Mouse (Mus musculus) C3H10T1/2 (cell line): ENCODE results near the gene Tmprss12. TPM values are rescaled to one million over a fixed set of nuclear protein-coding genes. Genes with fewer than 3 reads are reported as not detected.

Experiments used
- polyA plus RNA-seq, 2 experiments: library from polyadenylated mRNA; unstranded; fragments of >200 nt; fragmentation: generic; extraction: Trizol; gene quantifications; one replicate each; pipeline ENCODE4 v1.2.1; 2012; ENCODE audit warnings: missing spikeins in 2 of 2

Gene Tmprss12
- polyA plus RNA-seq = not detected

GRCm38 (mm10) chr15:100280626-100281025 is at the start of gene Tmprss12:
TSS of gene Tmprss12 (plus strand) at chr15:100280837.

GRCm38 (mm10) chr15:100304019-100304991 is 23.7 kb downstream of the Tmprss12 start, which contains the start of gene Mettl7a1:
TSS of gene Mettl7a1 (plus strand) at chr15:100304140.

GRCm38 (mm10) chr15:100334629-100335028 is 54.0 kb downstream of the Tmprss12 start, which contains the start of gene Mettl7a3:
TSS of gene Mettl7a3 (plus strand) at chr15:100334929.

Other genes with a start within 250 kb of the Tmprss12 start
- gene Dip2b, start 242.2 kb upstream of the Tmprss12 start, polyA plus RNA-seq = 10 to 100 TPM in 1 of 2 experiments, 1 to 10 TPM in 1; 1.5 to 12.1 TPM
- 10 to 100 TPM in 1 of 2 experiments, 1 to 10 TPM in 1; 2.3 to 15.4 TPM for gene Atf1, start 53.0 kb upstream of the Tmprss12 start, polyA plus RNA-seq
- 10 to 100 TPM in 1 of 2 experiments, 1 to 10 TPM in 1; 2.0 to 49.4 TPM for gene Mettl7a1, start 23.3 kb downstream of the Tmprss12 start, polyA plus RNA-seq
- under 1 TPM in 1 of 2 experiments, not detected in 1; 0.11 TPM for gene Mettl7a3, start 54.1 kb downstream of the Tmprss12 start, polyA plus RNA-seq
- under 1 TPM in 1 of 2 experiments, not detected in 1; 0.07 TPM for gene Methig1, start 72.3 kb downstream of the Tmprss12 start, polyA plus RNA-seq
- under 1 TPM in 1 of 2 experiments, not detected in 1; 0.27 TPM for gene Mettl7a2, start 72.4 kb downstream of the Tmprss12 start, polyA plus RNA-seq
- gene Higd1c, start 83.7 kb downstream of the Tmprss12 start, polyA plus RNA-seq = not detected
- under 1 TPM; 0.02 to 0.08 TPM for gene Gm5475, start 141.3 kb downstream of the Tmprss12 start, polyA plus RNA-seq
- 10 to 100 TPM; 13.3 to 21.8 TPM for gene Slc11a2, start 144.2 kb downstream of the Tmprss12 start, polyA plus RNA-seq
- gene Letmd1, start 188.2 kb downstream of the Tmprss12 start, polyA plus RNA-seq = 10 to 100 TPM; 12.0 to 25.4 TPM
- 1 to 10 TPM; 1.1 to 6.7 TPM for gene Csrnp2, start 214.7 kb downstream of the Tmprss12 start, polyA plus RNA-seq